Mouse (Mus musculus) spleen, adult 12 weeks (tissue): ENCODE measurements around the gene H2al1f.
"Not testable (repeated sequence)": the region's sequence is repeated elsewhere in the genome, so short reads cannot be mapped to it uniquely, and the experiment has no call there.

Experiments
- DNase-seq: peaks from one replicate; pipeline ENCODE4 v3.0.0; 2022; ENCODE audit warnings: low spot score

The H2al1f gene

DNA sequence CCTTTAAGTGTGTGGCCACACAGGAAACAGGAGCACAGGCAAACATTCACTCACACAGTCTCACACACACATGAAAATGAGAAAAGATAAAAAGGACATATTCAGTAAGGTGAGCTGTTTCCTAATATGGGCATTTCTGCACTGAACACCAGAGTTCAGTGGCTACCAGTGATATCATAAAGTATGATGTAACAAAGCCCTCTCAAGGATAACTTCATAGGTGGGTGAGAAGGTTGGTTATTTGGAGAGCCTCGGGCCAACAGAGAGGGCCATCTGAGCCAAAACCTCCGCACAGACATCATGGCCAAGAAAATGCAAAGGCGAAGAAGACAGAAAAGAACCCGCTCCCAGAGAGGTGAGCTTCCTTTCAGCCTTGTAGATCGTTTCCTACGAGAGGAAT, at the start of gene H2al1f:
H2al1f (plus strand) TSS at position 301 of the 400 bp plus-strand sequence.
- not testable (repeated sequence) for DNase-seq

DNA sequence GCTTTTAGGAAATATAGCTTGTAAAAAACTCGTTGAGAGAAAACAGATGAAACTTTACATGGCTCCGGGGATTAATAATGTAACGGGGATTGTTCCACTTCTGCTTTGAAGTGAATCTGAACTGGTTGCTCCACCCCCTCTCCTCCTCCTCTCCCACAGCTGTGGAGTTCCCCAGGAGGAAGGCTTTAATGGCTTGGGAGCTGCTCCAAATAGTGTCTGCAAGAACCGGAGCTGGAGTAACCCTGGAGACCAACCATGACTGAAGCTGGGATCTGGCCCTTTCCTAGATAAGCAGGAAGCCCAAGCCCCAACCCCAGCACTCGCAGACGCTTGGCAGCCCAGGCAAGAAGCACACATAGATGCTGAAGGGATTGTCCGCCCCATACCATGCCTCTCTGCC, 47.2 kb upstream of the H2al1f start:
- no peak for DNase-seq

DNA sequence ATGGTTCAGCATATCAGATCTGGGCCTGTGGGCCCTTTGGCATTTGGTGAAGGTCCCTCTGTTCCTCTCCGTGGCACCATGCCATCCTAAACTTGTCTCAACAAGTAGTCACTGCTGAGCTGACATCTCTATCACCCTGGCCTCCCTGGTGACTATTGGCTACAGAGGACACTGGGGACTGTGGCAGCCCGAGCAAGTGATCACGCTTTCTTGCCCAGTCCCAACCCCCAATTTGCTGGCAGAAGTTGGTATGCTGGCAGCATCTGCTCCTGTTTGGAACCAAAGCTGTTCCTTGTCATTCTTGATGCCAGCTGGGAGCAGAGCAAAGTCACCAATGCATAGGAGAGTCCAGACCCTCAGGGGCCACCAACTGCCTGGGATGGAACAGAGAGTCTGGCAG, 45.9 kb upstream of the H2al1f start:
- DNase-seq, result no peak

DNA sequence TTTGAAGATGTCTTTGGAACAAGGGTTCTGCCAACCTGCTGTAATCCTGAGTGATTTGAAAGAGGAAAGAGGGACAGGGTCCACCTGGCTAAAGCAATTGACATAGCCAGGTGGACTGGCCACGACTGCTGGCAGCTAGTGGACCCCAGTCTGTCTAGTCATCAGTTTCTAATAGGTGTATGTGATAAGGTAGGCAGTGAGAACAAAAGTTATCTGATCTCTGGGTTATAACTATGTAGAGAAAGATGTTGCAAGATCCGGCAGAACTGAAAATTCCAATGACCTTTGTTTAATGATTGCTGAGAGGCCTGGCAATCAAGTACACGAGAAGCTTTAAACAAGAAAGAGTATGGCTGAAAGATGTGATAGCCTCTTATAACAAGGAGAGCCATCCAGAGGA, 41.8 kb upstream of the H2al1f start:
- DNase-seq, result no peak

DNA sequence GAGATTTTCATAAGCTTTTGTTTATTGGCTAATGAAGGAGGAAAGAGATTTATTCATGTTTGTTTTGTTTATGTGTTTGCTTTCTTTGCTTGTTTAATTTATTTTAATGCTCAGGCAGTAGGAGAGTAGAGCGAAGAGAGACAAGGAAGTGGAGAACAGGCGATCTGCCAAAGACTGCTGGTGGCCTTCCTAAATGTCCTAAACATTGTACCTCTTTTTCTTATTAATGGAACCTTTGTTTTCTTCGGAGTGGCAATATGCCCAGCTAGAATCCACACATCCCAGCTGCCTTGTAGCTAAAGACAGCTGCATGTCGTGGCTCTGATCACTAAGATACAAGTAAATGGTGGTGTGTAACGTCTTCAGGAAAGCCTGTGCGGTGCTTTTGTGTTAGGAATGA, 37.9 kb upstream of the H2al1f start:
- DNase-seq, result no peak

DNA sequence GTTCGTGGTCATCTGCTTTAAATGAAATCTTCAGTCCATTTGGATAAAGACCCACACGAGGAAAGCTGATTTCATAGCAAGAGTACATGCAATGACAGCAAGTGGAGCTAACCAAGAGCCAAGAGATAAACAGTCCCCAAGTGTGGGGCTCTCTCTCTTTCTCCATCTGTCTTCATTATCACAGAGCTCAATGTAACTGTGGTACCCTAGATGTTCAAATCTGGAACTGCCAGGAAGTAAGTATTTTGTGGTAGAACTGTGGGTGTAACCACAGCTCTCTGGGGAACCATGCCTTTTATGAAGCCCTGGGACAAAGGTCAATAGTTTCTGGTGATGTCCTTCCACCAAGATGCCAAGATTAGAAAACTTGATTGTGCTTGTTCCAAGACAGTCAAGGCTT, 34.2 kb upstream of the H2al1f start:
- no peak for DNase-seq

DNA sequence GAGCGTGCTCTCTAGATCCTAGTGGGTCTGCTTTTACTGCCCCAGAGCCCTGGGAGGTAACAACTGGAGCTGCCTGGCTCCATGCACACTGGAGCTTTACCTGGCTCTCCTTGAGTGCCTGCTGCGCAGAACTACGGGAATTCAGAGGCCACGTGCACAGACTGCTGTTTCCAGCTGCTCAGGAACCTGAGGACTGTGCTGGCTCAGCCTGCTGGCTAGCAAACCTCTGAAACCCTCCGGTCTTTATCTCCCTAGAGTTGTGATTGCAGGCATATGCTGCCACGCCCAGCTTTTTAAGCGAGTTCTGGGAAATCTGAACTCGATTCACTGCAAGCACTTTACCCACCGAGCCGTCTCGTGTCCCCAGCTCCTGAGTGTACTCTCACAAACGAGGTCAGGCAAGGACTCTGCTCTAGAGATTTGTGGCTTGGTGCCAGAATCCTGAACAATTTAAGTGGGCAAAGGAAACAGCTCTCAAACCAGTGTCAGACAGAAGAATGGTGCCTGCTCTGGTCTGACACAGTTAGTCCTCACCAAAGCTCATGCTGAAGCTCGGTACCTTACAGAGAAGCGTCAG, 26.6 kb upstream of the H2al1f start:
- no peak for DNase-seq

DNA sequence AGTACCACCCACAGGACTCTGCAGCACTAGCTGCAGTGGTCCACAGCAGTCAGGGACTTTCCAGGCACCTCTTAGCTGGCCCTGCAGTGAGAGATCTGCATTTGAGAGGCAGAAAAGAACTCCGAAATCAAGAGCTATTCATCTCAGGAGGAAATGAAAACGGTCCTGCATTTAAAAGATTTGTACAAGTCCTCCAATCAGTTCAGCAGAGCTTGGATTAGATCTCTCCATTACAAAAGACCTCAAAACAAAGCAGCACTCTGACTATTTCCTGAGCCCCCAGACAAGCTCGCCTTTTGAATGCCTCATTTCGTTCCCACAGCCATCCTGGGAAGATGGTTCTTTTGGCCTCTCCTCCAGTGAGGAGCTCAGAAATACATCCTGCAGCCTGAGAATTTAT, 25.7 kb upstream of the H2al1f start:
- no peak for DNase-seq

DNA sequence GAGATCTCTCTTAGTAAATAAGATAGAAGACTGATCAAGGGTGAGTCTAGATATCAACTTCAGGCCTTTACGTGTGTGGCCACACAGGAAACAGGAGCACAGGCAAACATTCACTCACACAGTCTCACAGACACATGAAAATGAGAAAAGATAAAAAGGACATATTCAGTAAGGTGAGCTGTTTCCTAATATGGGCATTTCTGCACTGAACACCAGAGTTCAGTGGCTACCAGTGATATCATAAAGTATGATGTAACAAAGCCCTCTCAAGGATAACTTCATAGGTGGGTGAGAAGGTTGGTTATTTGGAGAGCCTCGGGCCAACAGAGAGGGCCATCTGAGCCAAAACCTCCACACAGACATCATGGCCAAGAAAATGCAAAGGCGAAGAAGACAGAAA, 16.0 kb upstream of the H2al1f start, which contains the start of gene H2al1a:
H2al1a (plus strand) TSS at position 301 of the 400 bp plus-strand sequence.
- DNase-seq, result not testable (repeated sequence)

DNA sequence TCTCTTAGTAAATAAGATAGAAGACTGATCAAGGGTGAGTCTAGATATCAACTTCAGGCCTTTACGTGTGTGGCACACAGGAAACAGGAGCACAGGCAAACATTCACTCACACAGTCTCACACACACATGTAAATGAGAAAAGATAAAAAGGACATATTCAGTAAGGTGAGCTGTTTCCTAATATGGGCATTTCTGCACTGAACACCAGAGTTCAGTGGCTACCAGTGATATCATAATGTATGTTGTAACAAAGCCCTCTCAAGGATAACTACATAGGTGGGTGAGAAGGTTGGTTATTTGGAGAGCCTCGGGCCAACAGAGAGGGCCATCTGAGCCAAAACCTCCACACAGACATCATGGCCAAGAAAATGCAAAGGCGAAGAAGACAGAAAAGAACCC, 12.8 kb upstream of the H2al1f start, which contains the start of gene H2al1b:
H2al1b (plus strand) TSS at position 301 of the 400 bp plus-strand sequence.
- not testable (repeated sequence) for DNase-seq

DNA sequence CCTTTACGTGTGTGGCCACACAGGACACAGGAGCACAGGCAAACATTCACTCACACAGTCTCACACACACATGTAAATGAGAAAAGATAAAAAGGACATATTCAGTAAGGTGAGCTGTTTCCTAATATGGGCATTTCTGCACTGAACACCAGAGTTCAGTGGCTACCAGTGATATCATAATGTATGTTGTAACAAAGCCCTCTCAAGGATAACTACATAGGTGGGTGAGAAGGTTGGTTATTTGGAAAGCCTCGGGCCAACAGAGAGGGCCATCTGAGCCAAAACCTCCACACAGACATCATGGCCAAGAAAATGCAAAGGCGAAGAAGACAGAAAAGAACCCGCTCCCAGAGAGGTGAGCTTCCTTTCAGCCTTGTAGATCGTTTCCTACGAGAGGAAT, 9.6 kb upstream of the H2al1f start, which contains the start of gene H2al1c:
H2al1c (plus strand) TSS at position 301 of the 400 bp plus-strand sequence.
- not testable (repeated sequence) for DNase-seq

DNA sequence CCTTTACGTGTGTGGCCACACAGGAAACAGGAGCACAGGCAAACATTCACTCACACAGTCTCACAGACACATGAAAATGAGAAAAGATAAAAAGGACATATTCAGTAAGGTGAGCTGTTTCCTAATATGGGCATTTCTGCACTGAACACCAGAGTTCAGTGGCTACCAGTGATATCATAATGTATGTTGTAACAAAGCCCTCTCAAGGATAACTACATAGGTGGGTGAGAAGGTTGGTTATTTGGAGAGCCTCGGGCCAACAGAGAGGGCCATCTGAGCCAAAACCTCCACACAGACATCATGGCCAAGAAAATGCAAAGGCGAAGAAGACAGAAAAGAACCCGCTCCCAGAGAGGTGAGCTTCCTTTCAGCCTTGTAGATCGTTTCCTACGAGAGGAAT, 6.4 kb upstream of the H2al1f start, which contains the start of gene H2al1d:
H2al1d (plus strand) TSS at position 301 of the 400 bp plus-strand sequence.
- DNase-seq, result not testable (repeated sequence)

DNA sequence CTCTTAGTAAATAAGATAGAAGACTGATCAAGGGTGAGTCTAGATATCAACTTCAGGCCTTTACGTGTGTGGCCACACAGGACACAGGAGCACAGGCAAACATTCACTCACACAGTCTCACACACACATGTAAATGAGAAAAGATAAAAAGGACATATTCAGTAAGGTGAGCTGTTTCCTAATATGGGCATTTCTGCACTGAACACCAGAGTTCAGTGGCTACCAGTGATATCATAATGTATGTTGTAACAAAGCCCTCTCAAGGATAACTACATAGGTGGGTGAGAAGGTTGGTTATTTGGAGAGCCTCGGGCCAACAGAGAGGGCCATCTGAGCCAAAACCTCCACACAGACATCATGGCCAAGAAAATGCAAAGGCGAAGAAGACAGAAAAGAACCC, 3.3 kb upstream of the H2al1f start, which contains the start of gene H2al1e:
H2al1e (plus strand) TSS at position 301 of the 400 bp plus-strand sequence.
- DNase-seq, result not testable (repeated sequence)

DNA sequence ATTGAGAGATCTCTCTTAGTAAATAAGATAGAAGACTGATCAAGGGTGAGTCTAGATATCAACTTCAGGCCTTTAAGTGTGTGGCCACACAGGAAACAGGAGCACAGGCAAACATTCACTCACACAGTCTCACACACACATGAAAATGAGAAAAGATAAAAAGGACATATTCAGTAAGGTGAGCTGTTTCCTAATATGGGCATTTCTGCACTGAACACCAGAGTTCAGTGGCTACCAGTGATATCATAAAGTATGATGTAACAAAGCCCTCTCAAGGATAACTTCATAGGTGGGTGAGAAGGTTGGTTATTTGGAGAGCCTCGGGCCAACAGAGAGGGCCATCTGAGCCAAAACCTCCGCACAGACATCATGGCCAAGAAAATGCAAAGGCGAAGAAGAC, 3.0 kb downstream of the H2al1f start, which contains the start of gene H2al1g:
H2al1g (plus strand) TSS at position 301 of the 400 bp plus-strand sequence.
- DNase-seq, result not testable (repeated sequence)

DNA sequence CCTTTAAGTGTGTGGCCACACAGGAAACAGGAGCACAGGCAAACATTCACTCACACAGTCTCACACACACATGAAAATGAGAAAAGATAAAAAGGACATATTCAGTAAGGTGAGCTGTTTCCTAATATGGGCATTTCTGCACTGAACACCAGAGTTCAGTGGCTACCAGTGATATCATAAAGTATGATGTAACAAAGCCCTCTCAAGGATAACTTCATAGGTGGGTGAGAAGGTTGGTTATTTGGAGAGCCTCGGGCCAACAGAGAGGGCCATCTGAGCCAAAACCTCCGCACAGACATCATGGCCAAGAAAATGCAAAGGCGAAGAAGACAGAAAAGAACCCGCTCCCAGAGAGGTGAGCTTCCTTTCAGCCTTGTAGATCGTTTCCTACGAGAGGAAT, 6.2 kb downstream of the H2al1f start, which contains the start of gene H2al1h:
H2al1h (plus strand) TSS at position 301 of the 400 bp plus-strand sequence.
- not testable (repeated sequence) for DNase-seq

DNA sequence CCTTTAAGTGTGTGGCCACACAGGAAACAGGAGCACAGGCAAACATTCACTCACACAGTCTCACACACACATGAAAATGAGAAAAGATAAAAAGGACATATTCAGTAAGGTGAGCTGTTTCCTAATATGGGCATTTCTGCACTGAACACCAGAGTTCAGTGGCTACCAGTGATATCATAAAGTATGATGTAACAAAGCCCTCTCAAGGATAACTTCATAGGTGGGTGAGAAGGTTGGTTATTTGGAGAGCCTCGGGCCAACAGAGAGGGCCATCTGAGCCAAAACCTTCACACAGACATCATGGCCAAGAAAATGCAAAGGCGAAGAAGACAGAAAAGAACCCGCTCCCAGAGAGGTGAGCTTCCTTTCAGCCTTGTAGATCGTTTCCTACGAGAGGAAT, 9.4 kb downstream of the H2al1f start, which contains the start of gene H2al1i:
H2al1i (plus strand) TSS at position 301 of the 400 bp plus-strand sequence.
- not testable (repeated sequence) for DNase-seq

DNA sequence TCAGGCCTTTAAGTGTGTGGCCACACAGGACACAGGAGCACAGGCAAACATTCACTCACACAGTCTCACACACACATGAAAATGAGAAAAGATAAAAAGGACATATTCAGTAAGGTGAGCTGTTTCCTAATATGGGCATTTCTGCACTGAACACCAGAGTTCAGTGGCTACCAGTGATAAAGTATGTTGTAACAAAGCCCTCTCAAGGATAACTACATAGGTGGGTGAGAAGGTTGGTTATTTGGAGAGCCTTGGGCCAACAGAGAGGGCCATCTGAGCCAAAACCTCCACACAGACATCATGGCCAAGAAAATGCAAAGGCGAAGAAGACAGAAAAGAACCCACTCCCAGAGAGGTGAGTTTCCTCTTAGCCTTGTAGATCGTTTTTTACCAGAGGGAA, 12.6 kb downstream of the H2al1f start, which contains the start of gene H2al1j:
H2al1j (plus strand) TSS at position 301 of the 400 bp plus-strand sequence.
- DNase-seq, result not testable (repeated sequence)

DNA sequence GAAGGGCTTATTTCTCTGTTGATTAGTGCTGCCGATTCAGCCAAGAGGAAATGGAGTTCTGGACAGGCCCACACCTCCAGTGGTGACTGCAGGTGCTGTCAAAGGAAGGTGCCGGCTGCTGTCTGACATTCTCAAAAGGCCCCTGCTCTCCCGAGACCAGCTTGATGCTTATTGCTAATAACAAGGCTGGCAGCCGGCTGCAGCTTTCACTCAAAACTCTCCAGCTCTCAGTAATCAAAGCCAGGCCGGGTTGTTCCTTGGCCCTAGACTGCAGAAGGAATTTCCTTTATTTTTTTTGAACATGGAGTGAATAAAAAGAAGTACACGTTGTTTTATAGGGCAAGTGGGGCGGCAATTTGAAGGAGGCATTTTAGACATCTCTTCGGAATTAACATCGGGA, 30.8 kb downstream of the H2al1f start:
- no peak for DNase-seq

DNA sequence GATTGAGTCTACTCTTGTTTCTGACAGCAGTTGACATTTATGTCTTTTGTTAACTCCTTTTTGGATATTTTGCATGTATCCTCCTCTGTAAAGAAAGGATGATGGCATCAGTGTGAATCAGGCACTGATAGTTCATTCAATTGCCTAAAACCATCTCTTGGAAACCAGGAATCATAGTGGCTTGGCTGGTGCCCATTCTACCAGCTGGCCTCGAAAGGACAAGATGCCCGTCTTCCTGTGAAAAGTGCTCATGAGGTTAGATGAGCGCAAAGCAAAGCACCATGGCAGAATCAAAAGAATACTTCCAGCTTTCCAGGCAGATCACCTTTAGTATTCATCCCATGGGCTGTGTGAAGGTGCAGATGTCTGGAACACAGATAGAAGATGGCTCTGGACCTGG, 31.8 kb downstream of the H2al1f start:
- DNase-seq, result no peak

DNA sequence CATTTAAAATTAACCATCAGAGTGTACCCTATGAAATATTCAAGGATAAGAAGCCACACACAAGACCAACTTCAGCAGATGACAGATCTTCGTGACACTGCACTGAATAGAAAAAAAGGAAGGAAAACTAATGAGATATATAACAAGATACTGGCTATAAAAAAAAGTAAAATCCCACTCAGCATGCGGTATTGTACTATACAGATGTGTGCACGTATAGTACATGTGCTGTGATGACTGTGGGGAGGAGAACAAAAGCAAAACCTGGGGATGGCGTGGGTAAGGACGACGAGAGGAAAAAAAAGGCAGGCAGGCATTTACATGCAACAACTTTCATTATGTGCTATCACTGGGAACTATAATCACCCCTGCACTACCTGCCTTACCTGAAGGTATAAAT, 45.9 kb downstream of the H2al1f start:
- no peak for DNase-seq

DNA sequence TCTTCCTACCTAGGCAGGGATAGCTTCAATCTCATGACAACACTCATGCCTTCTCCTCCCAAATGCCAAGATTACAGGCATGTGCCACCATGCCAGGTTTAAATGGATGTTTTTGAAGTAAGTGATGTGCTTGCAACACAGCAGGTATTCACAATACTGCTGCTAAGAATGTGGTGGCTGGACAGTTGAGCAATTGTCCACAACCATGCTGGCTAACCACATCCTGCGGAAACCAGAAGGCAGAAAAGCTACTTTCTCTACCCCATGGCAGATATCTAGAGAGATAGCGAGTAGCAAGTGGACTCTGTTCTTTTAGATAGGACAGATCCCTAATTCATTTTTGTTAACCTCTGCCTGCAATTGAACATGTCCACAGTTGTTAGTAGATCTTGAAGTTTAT, 46.3 kb downstream of the H2al1f start:
- no peak for DNase-seq

DNA sequence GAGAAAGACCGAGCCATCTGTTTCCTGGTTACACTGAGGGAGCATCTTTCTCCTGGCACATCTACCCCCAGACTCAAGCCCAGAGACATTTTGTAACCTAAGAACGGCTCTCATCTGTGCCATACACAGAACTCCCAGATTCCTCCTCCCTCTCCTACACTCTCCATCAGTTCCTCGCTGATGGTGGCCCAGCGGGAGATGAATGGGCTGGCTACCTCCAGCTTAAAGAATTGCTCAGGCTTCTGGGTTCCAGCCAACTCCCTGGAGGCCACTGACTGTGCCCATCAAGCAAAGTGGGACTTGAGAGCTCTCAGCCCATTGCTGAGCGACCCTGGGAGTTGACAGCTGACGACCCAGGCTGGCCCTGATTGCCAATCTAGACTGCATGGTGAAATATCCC, 48.9 kb downstream of the H2al1f start:
- DNase-seq, result no peak
